In the genomic region with DNA sequence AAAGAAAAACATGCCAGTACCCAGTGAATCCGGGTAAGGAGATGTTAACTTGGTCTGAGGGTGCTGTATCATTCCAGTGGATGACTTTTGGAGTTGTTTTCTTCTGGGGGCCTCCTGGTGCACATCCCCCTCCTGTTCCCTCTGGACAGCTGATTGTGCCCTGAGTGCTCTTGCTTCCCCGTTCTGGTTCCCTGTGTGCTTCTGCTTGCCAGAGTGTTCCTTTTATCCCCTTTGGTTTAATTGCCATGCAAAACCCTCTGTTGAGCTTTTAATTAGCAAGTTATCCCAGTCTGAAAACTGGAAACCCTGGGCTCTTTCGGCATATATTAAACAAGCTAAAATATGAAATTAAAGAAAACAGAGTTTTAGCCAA, we compare ENCODE assay signal across 9 mouse cellular contexts.
DNase-seq lines count a peak whose midpoint lies in the region; ATAC-seq and TF ChIP-seq lines count a peak whose summit lies in the region.
"Had no signal": no experiment of that assay in that cellular context is flagged by ENCODE, and none has a peak within 500 bp of the region (broad histone marks: within the 10 kb centered on the region; RNA-seq: fewer than 3 reads in every experiment).

No protein-coding gene starts in this region.

- H3K27me3 ChIP-seq in testis, adult 2 months (ENCODE audit: control insufficient read depth, insufficient read depth, low read length) = no peaks in the 10 kb centered on the region
- no peaks in the 10 kb centered on the region for H3K27me3 ChIP-seq in kidney, postnatal 0 days (ENCODE audit: insufficient read depth, low read length)

- no peak overlapping the region for H3K9ac ChIP-seq in kidney, postnatal 0 days (ENCODE audit: low read depth, low read length)
- H3K9ac ChIP-seq: liver, embryonic 14.5 days had no signal

- TF ChIP-seq CTCF in testis, adult 2 months (IDR thresholded peaks at IDR 0.05; ENCODE audit: control insufficient read depth, insufficient read depth, insufficient replicate concordance, low read depth, low read length) = no peak
- TF ChIP-seq CTCF in kidney, postnatal 0 days (IDR thresholded peaks at IDR 0.05; ENCODE audit: low read depth) = no peak

- H3K27ac ChIP-seq in testis, adult 2 months (ENCODE audit: control insufficient read depth, insufficient read depth, low read depth, low read length) = peak overlapping the region; percentile 42; the same call in 1 of the 2 replicates
- H3K27ac ChIP-seq in kidney, postnatal 0 days = peak overlapping the region; percentile 83
- H3K27ac ChIP-seq: liver, embryonic 14.5 days had no signal

- no peaks in the 10 kb centered on the region for H3K9me3 ChIP-seq in kidney, postnatal 0 days (replicated peaks; ENCODE audit: low read length)

- intact Hi-C loops in gastrocnemius, postnatal 14 days (cut with DNase I; ENCODE audit: low total_unique reads) = no loop called here

- ATAC-seq in kidney, postnatal 0 days (replicated peaks; ENCODE audit: low FRiP score, low read depth) = peak; percentile 52; the same call in 1 of the 2 replicates

- peak; percentile 10 for DNase-seq in gastrocnemius, postnatal 14 days
- no peak for DNase-seq in gastrocnemius, adult 8-10 months (ENCODE audit: low spot score in 2 of 2)
- DNase-seq in testis, postnatal 10 days (ENCODE audit: low spot score) = no peak
- no peak for DNase-seq in kidney, postnatal 0 days (ENCODE audit: low spot score)
- DNase-seq in testis, postnatal 14 days (ENCODE audit: low spot score) = peak; percentile 7
- no peak for DNase-seq in T-cell, adult 2 months (ENCODE audit: low spot score)
- no peak for DNase-seq in adrenal gland, adult 2 months

- no peak for TF ChIP-seq POLR2A in testis, adult 2 months (IDR thresholded peaks at IDR 0.05; ENCODE audit: control insufficient read depth, low read depth, low read length)

- no peak overlapping the region for H3K4me3 ChIP-seq in testis, adult 2 months (ENCODE audit: control insufficient read depth, low read depth, low read length)
- H3K4me3 ChIP-seq in kidney, postnatal 0 days (replicated peaks; ENCODE audit: low read depth, low read length) = no peak overlapping the region

- 0 out of 2 replicates have a peak, but pooled peaks cover 2% of the 10 kb centered on the region for H3K4me1 ChIP-seq in testis, adult 2 months (ENCODE audit: control insufficient read depth, insufficient read depth, low read length)
- no peaks in the 10 kb centered on the region for H3K4me1 ChIP-seq in kidney, postnatal 0 days (replicated peaks; ENCODE audit: insufficient read depth, low read length)

- no peaks in the 10 kb centered on the region for H3K36me3 ChIP-seq in testis, adult 2 months (ENCODE audit: control insufficient read depth, insufficient read depth, low read length)
- H3K36me3 ChIP-seq in kidney, postnatal 0 days (ENCODE audit: insufficient read depth, low read length) = no peaks in the 10 kb centered on the region

- H3K4me2 ChIP-seq in kidney, postnatal 0 days (ENCODE audit: low read length) = peak overlapping the region; percentile 45

- WGBS in kidney, postnatal 0 days = 14% methylated on average over 3 of the region's 3 CpGs

Comparison
In these comparisons a context has a peak if more than half of its experiments do, and no peak if none do; other contexts are left out.
1. DNase-seq: peak in gastrocnemius, postnatal 14 days (single experiment) and testis, postnatal 14 days (single experiment); none in gastrocnemius, adult 8-10 months (0 of 2), testis, postnatal 10 days (single experiment), kidney, postnatal 0 days (single experiment), T-cell, adult 2 months (single experiment) and adrenal gland, adult 2 months (single experiment).